Mouse (Mus musculus) c-Kit-positive CD71-negative TER-119-negative erythroid progenitor cells, embryonic 14.5 days (primary cell): ENCODE measurements around the gene Trip13.

Experiments used
- DNase-seq: peaks from one replicate; pipeline ENCODE4 v3.0.0-alpha.2; 2013; ENCODE audit warnings: low read depth

Gene Trip13

GRCm38 (mm10) chr13:73937321-73938176 is at the start of gene Trip13, which contains the start of gene Brd9:
Gene Trip13 (minus strand): TSS chr13:73937784.
Gene Brd9 (plus strand): TSS chr13:73937811.
- peak; percentile 79 for DNase-seq

GRCm38 (mm10) chr13:73976935-73977334 is 39.4 kb upstream of the Trip13 start:
- no peak for DNase-seq

GRCm38 (mm10) chr13:73974523-73974922 is 36.9 kb upstream of the Trip13 start:
- DNase-seq: no peak

GRCm38 (mm10) chr13:73970545-73971448 is 33.2 kb upstream of the Trip13 start:
- peak; percentile 32 for DNase-seq

DNA sequence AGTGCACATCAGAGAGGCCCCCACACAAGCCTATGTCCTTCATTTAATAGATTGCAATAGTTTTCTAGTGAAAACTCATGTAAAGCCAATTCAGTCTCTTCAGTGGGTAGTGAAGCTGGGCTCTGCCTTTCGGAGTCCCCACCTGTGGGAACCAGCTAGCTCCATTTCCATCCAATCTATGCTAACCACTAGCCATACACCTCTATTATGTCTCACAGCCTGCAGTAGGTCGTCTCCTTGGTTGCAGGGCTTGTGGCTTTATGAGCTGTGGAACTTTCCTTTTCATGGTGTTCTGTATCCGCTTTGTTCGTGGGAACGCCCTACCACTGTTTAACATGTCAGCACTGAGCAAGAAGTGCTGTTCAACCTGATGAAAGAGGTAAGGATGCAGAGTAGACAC is 26.0 kb upstream of the Trip13 start, which contains the start of gene Zdhhc11:
Gene Zdhhc11 (plus strand): TSS at position 301 of the 400 bp plus-strand sequence.
- DNase-seq: no peak

DNA sequence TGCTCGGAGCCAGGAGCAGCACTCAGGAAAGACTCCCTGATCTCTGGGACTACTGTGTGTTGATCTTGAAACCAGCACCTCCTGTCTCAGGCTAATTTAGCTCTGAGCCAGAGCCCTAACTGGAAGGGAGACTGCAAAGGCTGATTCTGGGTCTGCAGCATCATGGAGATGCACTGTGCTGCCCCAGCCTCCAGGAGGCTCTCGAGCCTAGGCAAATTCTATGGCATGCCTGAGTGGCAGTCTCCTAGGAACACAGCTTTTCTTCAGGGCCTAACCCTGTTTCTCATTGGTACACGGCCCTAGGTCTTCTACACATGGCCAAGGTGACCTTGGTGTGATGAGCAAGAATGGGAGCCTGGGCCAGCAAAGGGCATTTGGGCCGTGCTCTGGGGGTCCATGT is 23.6 kb upstream of the Trip13 start:
- DNase-seq: no peak

DNA sequence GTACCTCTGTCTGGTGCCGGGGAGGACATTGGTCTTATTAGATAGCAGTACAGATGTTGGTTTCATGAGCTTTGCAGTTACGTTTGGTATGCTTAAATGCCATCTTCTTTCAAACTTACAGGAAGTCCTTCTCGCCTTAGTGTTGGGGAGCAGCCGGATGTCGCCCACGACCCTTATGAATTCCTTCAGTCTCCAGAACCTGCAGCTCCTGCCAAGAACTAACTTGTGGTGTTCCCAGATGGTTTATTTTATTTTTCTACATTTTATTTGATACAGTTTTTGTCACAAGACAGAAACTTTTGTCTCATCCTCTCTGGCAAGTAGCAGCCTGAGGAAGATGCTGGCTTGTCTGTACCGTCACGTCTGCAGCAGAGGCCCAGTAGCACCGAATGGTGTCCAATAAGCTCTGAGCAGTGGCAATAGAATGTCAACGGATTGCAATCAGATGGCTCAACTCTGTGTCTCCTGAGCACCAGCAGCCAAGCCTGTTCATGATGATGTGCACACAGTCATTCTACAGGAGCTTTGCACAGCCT is 22.6 kb upstream of the Trip13 start:
- no peak for DNase-seq

DNA sequence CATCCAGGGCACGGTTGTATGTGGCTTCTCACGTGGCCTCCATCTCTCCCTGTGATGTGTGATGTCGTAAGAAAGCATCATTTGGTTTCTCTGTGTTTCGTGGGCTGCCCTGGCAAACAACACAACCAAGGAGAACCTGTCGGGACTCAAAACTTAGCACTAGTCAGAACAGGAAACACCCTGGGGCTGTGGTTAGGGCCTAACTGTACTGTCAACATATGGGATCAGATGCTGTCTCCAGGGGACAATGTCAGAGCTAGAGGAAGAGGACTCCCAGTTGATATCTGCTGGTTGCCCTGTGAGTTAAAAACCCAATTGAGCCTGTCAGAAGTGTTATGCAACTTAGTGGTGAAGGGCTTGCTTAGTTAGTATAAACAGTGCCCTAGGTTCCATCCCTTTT is 17.9 kb upstream of the Trip13 start:
- DNase-seq: no peak

DNA sequence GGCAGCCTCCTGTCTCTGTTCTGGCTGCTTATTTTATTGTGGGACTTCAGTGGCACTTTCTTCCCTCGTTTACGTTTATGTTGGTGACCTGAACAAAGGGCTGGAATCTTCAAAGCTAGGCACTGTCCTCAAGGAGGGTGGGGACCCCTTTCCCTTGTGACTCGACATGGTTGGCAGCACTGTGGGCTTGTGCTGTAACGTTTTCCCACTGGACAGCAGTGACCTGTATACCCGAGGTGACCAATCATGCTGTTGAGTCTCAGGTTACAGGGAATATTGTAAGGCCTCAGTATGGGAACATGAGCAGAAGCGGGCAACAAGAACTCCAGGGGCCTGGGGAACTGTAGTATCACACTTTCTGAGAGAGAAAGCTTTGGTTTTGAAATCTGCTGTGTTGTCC is 17.1 kb upstream of the Trip13 start:
- no peak for DNase-seq

GRCm38 (mm10) chr13:73953551-73954130 is 16.1 kb upstream of the Trip13 start:
- DNase-seq: no peak

- no peak for DNase-seq
Observed at GRCm38 (mm10) chr13:73944606-73945005, 7.0 kb upstream of the Trip13 start.

DNA sequence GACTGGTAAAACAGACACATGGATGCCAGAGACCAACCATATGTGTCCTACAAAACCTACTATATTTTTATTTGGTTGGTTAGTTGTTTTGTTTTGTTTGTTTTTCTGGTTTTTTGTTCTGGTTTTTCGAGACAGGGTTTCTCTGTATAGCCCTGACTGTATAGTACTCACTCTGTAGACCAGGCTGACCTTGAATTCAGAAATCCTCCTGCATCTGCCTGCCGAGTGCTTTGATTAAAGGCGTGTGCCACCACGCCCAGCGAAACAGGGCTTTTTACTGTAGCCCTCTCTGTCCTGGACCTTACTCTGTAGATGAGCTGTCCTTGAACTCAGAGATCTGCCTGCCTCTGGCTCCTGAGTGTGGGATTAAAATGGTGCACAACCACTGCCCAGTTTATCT is 1.5 kb upstream of the Trip13 start:
- DNase-seq: no peak

- no peak for DNase-seq
Observed at GRCm38 (mm10) chr13:73938177-73938560, 585 bp upstream of the Trip13 start.

DNA sequence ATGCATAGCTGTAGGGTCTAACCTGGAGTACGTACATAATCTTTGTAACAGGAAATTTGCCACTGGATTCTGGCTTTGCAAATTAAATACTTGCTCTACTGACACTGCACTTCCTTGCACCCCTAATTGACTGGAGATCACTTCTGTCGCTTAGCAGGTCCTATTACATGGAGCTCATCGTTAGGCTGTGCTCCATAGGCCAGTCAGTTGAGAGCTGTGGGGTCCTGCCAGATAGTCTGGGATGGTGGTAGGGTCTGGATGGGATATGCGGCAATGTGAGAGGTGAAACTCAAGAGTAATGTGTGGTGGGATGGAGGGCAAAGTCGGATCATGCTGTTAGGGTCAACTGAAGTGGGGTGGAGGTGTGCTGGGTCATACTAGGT is 655 bp downstream of the Trip13 start:
- DNase-seq: no peak

- no peak for DNase-seq
Observed at GRCm38 (mm10) chr13:73932201-73932600, 5.4 kb downstream of the Trip13 start.

DNA sequence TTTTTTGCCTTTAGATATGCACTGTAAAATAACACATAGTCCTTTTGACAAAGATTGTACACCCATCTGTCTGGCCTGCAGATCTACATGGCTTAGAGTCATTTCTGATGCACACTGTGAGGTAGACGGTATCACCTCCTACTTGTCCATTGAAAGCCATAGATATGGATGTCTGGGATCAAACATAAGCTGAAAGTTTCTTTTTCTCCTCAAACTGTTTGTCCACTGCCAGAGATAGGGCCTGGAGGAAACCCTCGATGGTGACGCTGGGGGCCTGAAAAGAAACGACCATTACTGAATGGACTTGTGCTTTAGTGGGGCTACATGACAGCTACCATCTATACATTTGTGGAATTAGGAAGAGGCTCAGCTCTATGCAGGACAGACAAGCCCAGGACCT is 24.5 kb downstream of the Trip13 start:
- DNase-seq: no peak

DNA sequence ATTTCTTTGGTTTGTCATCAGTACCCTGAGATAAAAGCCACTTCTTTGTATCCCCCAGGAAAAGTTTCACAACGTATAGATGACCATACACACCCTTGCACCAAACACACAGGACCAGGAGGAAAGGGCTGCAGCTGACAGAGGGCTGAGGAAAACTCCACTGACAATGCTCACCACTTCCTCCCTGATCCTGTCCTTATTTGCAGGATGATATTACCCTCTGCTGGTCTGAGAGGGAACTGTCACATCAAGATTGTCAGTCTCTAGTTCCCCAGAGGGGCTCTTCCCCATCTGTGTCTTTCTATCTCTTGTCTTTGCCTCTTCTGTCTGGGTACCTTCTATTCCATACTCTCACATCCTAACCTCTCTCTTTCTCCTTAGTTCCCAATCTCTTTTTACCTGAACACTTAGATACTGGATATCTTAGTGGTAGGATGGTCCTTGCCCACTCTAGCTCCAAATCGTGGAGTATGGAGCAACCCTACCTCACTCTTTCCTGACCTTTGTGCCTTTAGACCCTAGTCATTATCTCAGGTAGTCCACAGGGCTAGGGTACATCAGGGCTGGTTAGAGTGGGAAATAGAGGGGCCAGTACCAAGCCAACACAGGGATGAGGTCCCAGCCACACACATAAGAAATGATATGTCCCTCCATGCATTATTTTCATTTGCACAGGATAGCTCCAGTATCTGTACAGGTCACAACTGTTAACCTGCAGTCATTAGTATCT is 29.7 kb downstream of the Trip13 start:
- peak; percentile 29 for DNase-seq

GRCm38 (mm10) chr13:73907136-73907535 is 30.4 kb downstream of the Trip13 start:
- DNase-seq: no peak

DNA sequence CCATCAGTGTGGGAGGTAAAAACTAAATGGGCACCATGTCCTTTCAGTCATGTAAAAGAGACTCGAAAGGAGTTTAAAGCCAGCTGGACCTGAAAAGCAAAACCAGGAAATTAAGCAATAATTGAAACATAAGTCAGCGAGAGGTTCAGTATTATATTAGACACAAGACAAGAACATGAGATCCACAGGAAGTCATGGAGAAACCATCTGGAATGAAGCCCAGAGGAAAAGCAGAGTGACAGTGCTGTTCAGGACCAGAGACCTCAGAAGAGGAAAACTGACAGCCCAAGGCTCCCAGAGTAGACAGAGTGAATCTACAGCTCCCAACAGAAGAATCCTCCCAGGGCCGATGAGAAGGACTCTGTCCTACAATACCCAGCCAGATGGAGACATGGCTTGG is 40.0 kb downstream of the Trip13 start:
- DNase-seq: no peak

GRCm38 (mm10) chr13:73892493-73893178 is 44.9 kb downstream of the Trip13 start:
- no peak for DNase-seq

- no peak for DNase-seq
Observed at GRCm38 (mm10) chr13:73887415-73887874, 50.1 kb downstream of the Trip13 start.
